In genomic region chr10:22000491-22001306, GRCm38 (mm10) we compare ENCODE assay signal across 9 mouse cellular contexts.
DNase-seq lines count a peak whose midpoint lies in the region; ATAC-seq and TF ChIP-seq lines count a peak whose summit lies in the region.
"Had no signal": no experiment of that assay in that cellular context is flagged by ENCODE, and none has a peak within 500 bp of the region (broad histone marks: within the 10 kb centered on the region; RNA-seq: fewer than 3 reads in every experiment).

No protein-coding gene starts in this region.

- H3K4me1 ChIP-seq in heart, postnatal 0 days (ENCODE audit: control insufficient read depth, insufficient read depth) = no peaks in the 10 kb centered on the region
- H3K4me1 ChIP-seq in heart, embryonic 11.5 days (ENCODE audit: control insufficient read depth, insufficient read depth, low read length) = no peaks in the 10 kb centered on the region
- H3K4me1 ChIP-seq in cortical plate, adult 2 months (ENCODE audit: control insufficient read depth, insufficient read depth, low read length) = peaks cover 2% of the 10 kb centered on the region
- no peaks in the 10 kb centered on the region for H3K4me1 ChIP-seq in forebrain, embryonic 16.5 days (replicated peaks; ENCODE audit: control insufficient read depth, insufficient read depth, low read length)
- H3K4me1 ChIP-seq in embryonic facial prominence, embryonic 10.5 days = peaks cover 8% of the 10 kb centered on the region
- H3K4me1 ChIP-seq: neural tube, embryonic 12.5 days had no signal

- TF ChIP-seq POLR2A in cortical plate, adult 2 months (IDR thresholded peaks at IDR 0.05; ENCODE audit: extremely low read depth, insufficient read depth, low read length) = peak; percentile 45

- no peaks in the 10 kb centered on the region for H3K27me3 ChIP-seq in heart, postnatal 0 days (ENCODE audit: control insufficient read depth, insufficient read depth, low read length)
- H3K27me3 ChIP-seq in heart, embryonic 11.5 days (ENCODE audit: control insufficient read depth, insufficient read depth, low read length) = no peaks in the 10 kb centered on the region
- H3K27me3 ChIP-seq in forebrain, embryonic 16.5 days (replicated peaks; ENCODE audit: control insufficient read depth, insufficient read depth, low read length) = no peaks in the 10 kb centered on the region
- H3K27me3 ChIP-seq in embryonic facial prominence, embryonic 10.5 days (replicated peaks; ENCODE audit: low read depth, poor library complexity, severe bottlenecking) = no peaks in the 10 kb centered on the region
- H3K27me3 ChIP-seq: neural tube, embryonic 12.5 days had no signal

- no peak overlapping the region for H3K9ac ChIP-seq in heart, postnatal 0 days (replicated peaks; ENCODE audit: low read depth, low read length)
- H3K9ac ChIP-seq in heart, embryonic 11.5 days (ENCODE audit: low read depth, low read length) = no peak overlapping the region
- no peak overlapping the region for H3K9ac ChIP-seq in forebrain, embryonic 16.5 days (replicated peaks; ENCODE audit: low read depth, low read length)
- H3K9ac ChIP-seq: neural tube, embryonic 12.5 days had no signal

- no peak for TF ChIP-seq CTCF in heart, postnatal 0 days (IDR thresholded peaks at IDR 0.05; ENCODE audit: low read depth)
- no peak for TF ChIP-seq CTCF in cortical plate, adult 2 months (IDR thresholded peaks at IDR 0.05; ENCODE audit: extremely low read depth, insufficient read depth, low read length)

- no peak for TF ChIP-seq EP300 in heart, postnatal 0 days (IDR thresholded peaks at IDR 0.05; ENCODE audit: low read depth)

- H3K4me2 ChIP-seq in heart, postnatal 0 days (ENCODE audit: low read depth, low read length) = 0 out of 2 replicates have a peak overlapping the region, but pooled peaks have one; percentile 20
- H3K4me2 ChIP-seq in heart, embryonic 11.5 days = no peak overlapping the region
- no peak overlapping the region for H3K4me2 ChIP-seq in forebrain, embryonic 16.5 days (ENCODE audit: low read length)
- H3K4me2 ChIP-seq: neural tube, embryonic 12.5 days had no signal

- no peak overlapping the region for H3K27ac ChIP-seq in heart, postnatal 0 days (ENCODE audit: low read depth)
- no peak overlapping the region for H3K27ac ChIP-seq in heart, embryonic 11.5 days (ENCODE audit: low read depth, low read length)
- no peak overlapping the region for H3K27ac ChIP-seq in cortical plate, adult 2 months (ENCODE audit: insufficient read depth, low read length)
- no peak overlapping the region for H3K27ac ChIP-seq in forebrain, embryonic 16.5 days (ENCODE audit: low read length)
- no peak overlapping the region for H3K27ac ChIP-seq in embryonic facial prominence, embryonic 10.5 days (replicated peaks)
- H3K27ac ChIP-seq: neural tube, embryonic 12.5 days had no signal

- WGBS in heart, postnatal 0 days = 58% methylated on average over 10 of the region's 10 CpGs
- 63% methylated on average over 10 of the region's 10 CpGs for WGBS in heart, embryonic 11.5 days (ENCODE audit: insufficient replicate concordance)
- whole genome bisulfite sequencing in forebrain, embryonic 16.5 days = 65% methylated on average over 10 of the region's 10 CpGs
- WGBS in embryonic facial prominence, embryonic 10.5 days = 64% methylated on average over 10 of the region's 10 CpGs

- no peaks in the 10 kb centered on the region for H3K9me3 ChIP-seq in heart, postnatal 0 days (replicated peaks; ENCODE audit: control insufficient read depth, low read length)
- H3K9me3 ChIP-seq in heart, embryonic 11.5 days (replicated peaks; ENCODE audit: control insufficient read depth, low read length) = no peaks in the 10 kb centered on the region
- H3K9me3 ChIP-seq in forebrain, embryonic 16.5 days (ENCODE audit: control insufficient read depth, low read length) = no peaks in the 10 kb centered on the region
- H3K9me3 ChIP-seq in embryonic facial prominence, embryonic 10.5 days = no peaks in the 10 kb centered on the region
- H3K9me3 ChIP-seq: neural tube, embryonic 12.5 days had no signal

- peak; percentile 25; the same call in 1 of the 2 replicates for ATAC-seq in heart, postnatal 0 days (ENCODE audit: insufficient read depth, low read depth)
- no peak for ATAC-seq in heart, embryonic 11.5 days (replicated peaks; ENCODE audit: insufficient number of reproducible peaks, low FRiP score, low TSS enrichment)
- ATAC-seq in forebrain, embryonic 16.5 days = no peak

- no peak overlapping the region for H3K4me3 ChIP-seq in heart, postnatal 0 days (ENCODE audit: low read depth, low read length)
- H3K4me3 ChIP-seq in heart, embryonic 11.5 days (ENCODE audit: low read depth, low read length) = no peak overlapping the region
- peak overlapping the region; percentile 82; the same call in 1 of the 2 replicates for H3K4me3 ChIP-seq in cortical plate, adult 2 months (ENCODE audit: insufficient read depth, low read length)
- H3K4me3 ChIP-seq in forebrain, embryonic 16.5 days (replicated peaks; ENCODE audit: low read length) = no peak overlapping the region
- no peak overlapping the region for H3K4me3 ChIP-seq in embryonic facial prominence, embryonic 10.5 days
- H3K4me3 ChIP-seq: neural tube, embryonic 12.5 days had no signal

- no peak for DNase-seq in heart, postnatal 0 days (ENCODE audit: low spot score)
- DNase-seq in lung, postnatal 10 days = peak; percentile 46
- DNase-seq in lung, postnatal 25 days (ENCODE audit: low spot score) = no peak
- peak; percentile 72 for DNase-seq in skeletal muscle tissue, adult 2 months (ENCODE audit: low read depth, low spot score)
- no peak for DNase-seq in embryonic facial prominence, embryonic 10.5 days (ENCODE audit: low spot score)

- peaks cover 39% of the 10 kb centered on the region for H3K36me3 ChIP-seq in heart, postnatal 0 days (replicated peaks; ENCODE audit: control insufficient read depth, insufficient read depth, low read length)
- H3K36me3 ChIP-seq in heart, embryonic 11.5 days (ENCODE audit: control insufficient read depth, insufficient read depth, low read length) = no peaks in the 10 kb centered on the region
- no peaks in the 10 kb centered on the region for H3K36me3 ChIP-seq in forebrain, embryonic 16.5 days (ENCODE audit: control insufficient read depth, insufficient read depth)
- peaks cover 29% of the 10 kb centered on the region for H3K36me3 ChIP-seq in embryonic facial prominence, embryonic 10.5 days (replicated peaks)

Comparison
In these comparisons a context has a peak if more than half of its experiments do, and no peak if none do; other contexts are left out.
1. DNase-seq: peak in lung, postnatal 10 days (single experiment) and skeletal muscle tissue, adult 2 months (single experiment); none in heart, postnatal 0 days (single experiment), lung, postnatal 25 days (single experiment) and embryonic facial prominence, embryonic 10.5 days (single experiment).